Mouse (Mus musculus) kidney, embryonic 16.5 days (tissue): ENCODE measurements at regions not wholly inside any gene's neighbourhood (a gene's known extent, or its start where the extent isn't known, plus 50 kb on each side); places are given as distances from the start of the nearest gene placed in this dataset.

ENCODE experiments used
- ATAC-seq: fragments of 200-750 bp; cut with Nextera tagmentation; 2 replicates; pipeline ENCODE4 v1.8.0; 2017; ENCODE audit warnings: moderate TSS enrichment; ENCODE audit not compliant: low FRiP score, low TSS enrichment
- H3K27ac ChIP-seq: fragments of 300-500 bp; sonication (generic); 2 replicates; pipeline ENCODE4 v1.5.1; 2014; ENCODE audit warnings: low read length
- H3K27me3 ChIP-seq: fragments of 300-500 bp; sonication (generic); 2 replicates; pipeline ENCODE4 v1.6.1; 2014; ENCODE audit warnings: low read length, control low read depth, mixed read lengths; ENCODE audit not compliant: insufficient read depth
- H3K36me3 ChIP-seq: fragments of 300-500 bp; sonication (generic); 2 replicates; pipeline ENCODE4 v1.6.1; 2014; ENCODE audit warnings: low read length, control low read depth, mixed read lengths; ENCODE audit not compliant: insufficient read depth
- H3K4me1 ChIP-seq: fragments of 300-500 bp; sonication (generic); 2 replicates; pipeline ENCODE4 v1.6.1; 2014; ENCODE audit warnings: low read length, control low read depth, mixed read lengths; ENCODE audit not compliant: insufficient read depth
- H3K4me2 ChIP-seq: fragments of 300-500 bp; sonication (generic); replicated peaks from 2 replicates; pipeline ENCODE4 v1.6.1; 2014; ENCODE audit warnings: low read depth, low read length
- H3K4me3 ChIP-seq: fragments of 300-500 bp; sonication (generic); 2 replicates; pipeline ENCODE4 v1.5.1; 2014; ENCODE audit warnings: mild to moderate bottlenecking, low read length
- H3K9ac ChIP-seq: fragments of 300-500 bp; sonication (generic); replicated peaks from 2 replicates; pipeline ENCODE4 v1.6.1; 2014; ENCODE audit warnings: low read length
- H3K9me3 ChIP-seq: fragments of 300-500 bp; sonication (generic); 2 replicates; pipeline ENCODE4 v1.6.1; 2016; ENCODE audit warnings: low read length, control low read depth
- WGBS: fragments of 180-500 bp; shearing (Covaris S2); extraction: QIAGEN DNeasy Blood & Tissue Kit; methylation state at CpG from one replicate; pipeline ENCODE4 v1.1.7; 2014; 5-methylcytosine and 5-hydroxymethylcytosine counted together

GRCm38 (mm10) chr2:123813182-123813949 lies 276.4 kb upstream of the Sema6d start:
- Histone ChIP-seq H3K27me3 (no peaks in the 10 kb centered on the region), H3K4me2 (no peak overlapping the region), H3K9ac (no peak overlapping the region)

DNA sequence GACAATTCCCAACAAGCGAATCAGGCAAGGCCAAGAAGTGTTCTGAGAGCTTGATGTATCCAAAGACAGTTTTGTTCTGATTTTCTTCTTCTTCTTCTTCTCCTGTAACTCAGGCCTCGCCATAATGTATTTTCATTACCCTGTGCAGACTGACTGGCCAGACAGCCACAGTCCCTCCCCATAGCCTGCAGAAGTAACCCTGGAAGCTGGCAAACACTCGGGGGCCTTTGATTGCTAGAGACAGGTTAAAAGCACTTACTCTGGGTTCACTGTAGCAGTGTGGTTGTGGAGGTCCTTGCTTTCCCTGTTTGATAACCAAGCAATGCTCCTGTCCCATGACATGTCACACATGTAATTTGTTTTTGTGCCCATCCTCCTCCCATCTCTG lies 275.8 kb upstream of the Sema6d start:
- WGBS, result 71% methylated on average over 3 of the region's 3 CpGs
- no peak overlapping the region for H3K27ac ChIP-seq
- no peak overlapping the region for H3K4me2 ChIP-seq
- no peaks in the 10 kb centered on the region for H3K9me3 ChIP-seq
- no peak overlapping the region for H3K9ac ChIP-seq
- H3K4me1 ChIP-seq, result no peaks in the 10 kb centered on the region
- ATAC-seq, result no peak
- H3K36me3 ChIP-seq, result no peaks in the 10 kb centered on the region
- H3K27me3 ChIP-seq, result no peaks in the 10 kb centered on the region
- H3K4me3 ChIP-seq, result no peak overlapping the region

More at GRCm38 (mm10) chr2:123813182-123813949, 276.4 kb upstream of the Sema6d start:
- Histone ChIP-seq H3K4me3 (no peak overlapping the region), H3K27ac (no peak overlapping the region), H3K4me1 (no peaks in the 10 kb centered on the region), H3K9me3 (no peaks in the 10 kb centered on the region), H3K36me3 (no peaks in the 10 kb centered on the region)
- 69% methylated on average over 15 of the region's 15 CpGs for WGBS
- no peak for ATAC-seq

- no peak overlapping the region for H3K4me3 ChIP-seq
- H3K27me3 ChIP-seq, result no peaks in the 10 kb centered on the region
- no peak overlapping the region for H3K27ac ChIP-seq
- no peak for ATAC-seq
- H3K9me3 ChIP-seq, result no peaks in the 10 kb centered on the region
- no peak overlapping the region for H3K4me2 ChIP-seq
- H3K4me1 ChIP-seq, result no peaks in the 10 kb centered on the region
- H3K36me3 ChIP-seq, result no peaks in the 10 kb centered on the region
- WGBS, result 92% methylated on average over 2 of the region's 2 CpGs
- no peak overlapping the region for H3K9ac ChIP-seq
These were observed 273.1 kb upstream of the Sema6d start for GRCm38 (mm10) chr2:123816627-123817026.

GRCm38 (mm10) chr2:123833540-123834136 lies 256.1 kb upstream of the Sema6d start:
- ATAC-seq, result no peak
- H3K9ac ChIP-seq, result no peak overlapping the region

More at GRCm38 (mm10) chr2:123833540-123834136, 256.1 kb upstream of the Sema6d start:
- Histone ChIP-seq H3K36me3 (no peaks in the 10 kb centered on the region), H3K9me3 (no peaks in the 10 kb centered on the region), H3K4me3 (no peak overlapping the region), H3K27me3 (no peaks in the 10 kb centered on the region), H3K4me1 (no peaks in the 10 kb centered on the region), H3K27ac (no peak overlapping the region), H3K4me2 (no peak overlapping the region)
- 51% methylated on average over 1 of the region's 1 CpGs for WGBS
